Mouse (Mus musculus): ENCODE data around the gene Tmem114. TPM values are rescaled to one million over a fixed set of nuclear protein-coding genes. Genes with fewer than 3 reads are reported as not detected.

The Tmem114 gene
- total RNA-seq, 2 experiments from 2014 or later: not detected

GRCm38 (mm10) chr16:8406708-8407107 lies 18.2 kb downstream of the Tmem114 start:
- DNase-seq: peak; percentile 61 to 80

GRCm38 (mm10) chr16:8402663-8403062 lies 22.3 kb downstream of the Tmem114 start:
- no peak for DNase-seq

- no peak for DNase-seq
Measured at GRCm38 (mm10) chr16:8401171-8401955, 23.6 kb downstream of the Tmem114 start.

GRCm38 (mm10) chr16:8399868-8400267 lies 25.1 kb downstream of the Tmem114 start:
- DNase-seq: no peak

GRCm38 (mm10) chr16:8394946-8395345 lies 30.0 kb downstream of the Tmem114 start:
- DNase-seq: no peak

- no peak for DNase-seq
Measured at GRCm38 (mm10) chr16:8388491-8388890, 36.4 kb downstream of the Tmem114 start.

GRCm38 (mm10) chr16:8386386-8386785 lies 38.5 kb downstream of the Tmem114 start:
- no peak for DNase-seq

- DNase-seq: no peak
Measured at GRCm38 (mm10) chr16:8385679-8386078, 39.3 kb downstream of the Tmem114 start.

GRCm38 (mm10) chr16:8384772-8385171 lies 40.2 kb downstream of the Tmem114 start:
- DNase-seq: no peak

- no peak for DNase-seq
Measured at GRCm38 (mm10) chr16:8383396-8383795, 41.5 kb downstream of the Tmem114 start.

GRCm38 (mm10) chr16:8363066-8363465 lies 61.9 kb downstream of the Tmem114 start:
- DNase-seq: no peak

Other genes with a start within 250 kb of the Tmem114 start
- gene Mettl22, start 45.7 kb upstream of the Tmem114 start, total RNA-seq (2021): 10 to 100 TPM; 10.4 to 15.8 TPM
- gene Abat, start 88.3 kb upstream of the Tmem114 start, total RNA-seq (2021): 10 to 100 TPM; 77.3 to 82.1 TPM
- gene Pmm2, start 212.5 kb upstream of the Tmem114 start, total RNA-seq (2021): 10 to 100 TPM; 44.2 to 50.2 TPM
- 10 to 100 TPM; 17.1 to 21.1 TPM for gene Tmem186, start 212.6 kb upstream of the Tmem114 start, total RNA-seq (2021)
- 100 to 1,000 TPM in 1 of 2 experiments, 10 to 100 TPM in 1; 50.0 to 107 TPM for gene Carhsp1, start 247.0 kb upstream of the Tmem114 start, total RNA-seq (2021)

All from adrenal gland, postnatal 36 days (tissue).